Mouse (Mus musculus) urinary bladder, postnatal 4 days (tissue): ENCODE results near the gene Mrps22.
A peak's percentile ranks its signal among the peaks of the same experiment; 100 is the strongest.

Experiments used
- DNase-seq, 2 experiments: peaks; one replicate each; pipeline ENCODE4 v3.0.0; 2021 to 2022; ENCODE audit warnings: low spot score in 2 of 2

Gene Mrps22

DNA sequence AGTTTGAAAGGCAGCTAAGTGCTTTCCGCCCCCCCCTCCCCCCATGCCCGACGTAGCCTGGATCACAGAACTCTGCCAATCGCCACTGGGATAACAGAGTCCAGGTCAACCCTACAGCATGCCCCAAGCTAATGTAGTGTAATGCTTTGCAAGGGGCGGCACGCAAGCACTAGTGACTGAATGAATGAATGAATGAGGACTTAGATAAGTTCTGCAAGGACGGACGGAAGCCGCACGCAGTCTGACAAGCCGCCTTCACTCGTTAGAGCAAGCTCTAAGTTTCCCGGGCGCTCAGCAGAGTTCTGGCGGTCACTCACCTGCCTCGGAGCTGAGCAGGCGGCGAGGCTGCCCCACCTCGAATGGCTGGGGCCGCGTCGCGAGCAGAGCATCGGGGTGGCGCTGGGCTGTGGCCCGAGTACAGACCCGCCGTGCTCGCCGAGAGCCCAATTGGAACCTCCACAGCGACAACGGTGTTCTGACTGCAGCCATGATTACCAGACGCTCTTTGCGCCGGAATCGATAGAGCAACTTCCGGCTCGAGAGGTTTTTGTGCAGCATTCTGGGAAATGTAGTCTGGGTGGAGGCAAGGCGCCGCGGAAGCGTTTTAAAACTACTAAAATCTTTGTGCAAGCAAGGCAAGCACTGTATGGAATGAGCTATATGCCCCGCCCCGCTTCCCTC is at the start of gene Mrps22:
Mrps22 (minus strand) TSS at position 505 of the 681 bp plus-strand sequence.
- DNase-seq: peak in 1 of 2 experiments; percentile 70

DNA sequence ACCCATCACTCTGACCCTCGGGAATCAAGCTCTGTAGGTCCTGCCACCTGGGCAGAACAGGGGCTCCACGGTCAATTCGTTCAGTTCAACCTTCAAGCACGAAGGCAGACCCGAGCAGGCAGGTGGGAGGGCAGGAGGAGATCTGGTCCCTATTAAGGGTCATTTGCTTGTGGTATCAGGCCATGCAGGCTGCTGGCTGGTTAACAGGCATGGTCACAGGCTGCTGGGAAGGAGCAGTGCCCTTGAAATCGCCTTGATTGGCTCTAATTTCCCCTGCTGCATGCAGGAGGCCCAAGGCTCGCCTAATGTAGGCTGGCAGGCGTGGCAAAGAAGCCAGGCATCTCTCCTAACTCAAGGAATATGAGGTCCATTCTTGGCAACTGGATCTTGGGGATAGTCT is 49.1 kb upstream of the Mrps22 start:
- no peak for DNase-seq

DNA sequence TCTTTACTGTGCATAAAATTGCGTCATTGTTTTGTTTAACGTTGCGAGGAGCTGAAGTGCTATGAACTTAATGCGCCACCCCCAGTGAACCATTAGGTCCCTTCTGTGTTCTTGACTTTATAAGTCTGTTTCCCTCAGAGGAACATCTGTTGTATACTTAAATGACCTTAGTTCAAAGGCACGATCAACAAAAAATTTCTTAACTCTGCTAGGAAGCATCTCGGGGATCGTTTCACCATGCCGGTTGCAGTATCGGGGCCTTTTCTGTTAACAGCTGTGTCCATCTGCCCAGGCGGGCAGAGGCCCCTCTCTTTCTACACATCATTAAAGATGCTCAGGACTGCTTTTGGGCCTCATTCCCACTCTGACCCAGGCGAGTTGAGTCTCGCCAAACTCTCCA is 46.0 kb upstream of the Mrps22 start:
- no peak for DNase-seq

DNA sequence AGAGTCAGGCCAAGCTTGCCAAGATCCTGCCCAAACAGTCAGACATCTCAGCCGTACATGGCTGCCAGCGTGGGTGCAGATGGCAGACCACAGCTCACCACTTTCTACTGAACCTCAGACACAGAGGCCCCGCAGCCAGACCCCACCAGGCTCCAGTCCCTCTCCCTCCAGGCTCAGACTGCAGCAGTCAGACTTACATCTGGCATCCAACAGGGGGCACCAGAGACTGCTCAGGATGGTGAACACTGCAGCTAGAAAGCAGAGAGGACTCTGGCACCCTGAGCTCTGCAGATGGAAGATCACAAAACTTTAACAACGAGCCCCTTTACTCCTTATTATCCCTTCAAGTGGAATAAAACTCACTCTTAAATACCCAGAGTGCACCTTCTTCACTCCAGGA is 44.3 kb upstream of the Mrps22 start:
- DNase-seq: peak; percentile 66 to 77

DNA sequence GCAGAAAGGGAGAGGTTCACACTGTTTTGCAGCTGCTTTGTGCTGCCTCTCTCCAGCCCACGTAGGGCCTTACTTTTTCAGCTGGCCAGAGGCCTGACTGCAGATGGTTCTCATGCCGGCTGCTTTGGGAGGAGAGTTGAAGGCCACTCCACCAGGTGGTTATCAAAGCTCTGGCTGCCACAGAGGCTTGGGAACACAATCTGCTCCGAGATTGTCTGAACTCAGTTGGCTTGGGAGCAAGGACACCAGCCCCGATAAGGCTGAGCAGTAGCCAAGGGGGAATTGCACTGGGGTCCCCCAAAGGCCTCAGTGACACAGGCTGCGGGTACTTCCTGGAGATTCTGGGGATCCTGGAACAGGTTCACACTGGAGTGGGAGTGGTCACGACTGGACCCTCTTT is 40.7 kb upstream of the Mrps22 start:
- DNase-seq: peak in 1 of 2 experiments; percentile 49

DNA sequence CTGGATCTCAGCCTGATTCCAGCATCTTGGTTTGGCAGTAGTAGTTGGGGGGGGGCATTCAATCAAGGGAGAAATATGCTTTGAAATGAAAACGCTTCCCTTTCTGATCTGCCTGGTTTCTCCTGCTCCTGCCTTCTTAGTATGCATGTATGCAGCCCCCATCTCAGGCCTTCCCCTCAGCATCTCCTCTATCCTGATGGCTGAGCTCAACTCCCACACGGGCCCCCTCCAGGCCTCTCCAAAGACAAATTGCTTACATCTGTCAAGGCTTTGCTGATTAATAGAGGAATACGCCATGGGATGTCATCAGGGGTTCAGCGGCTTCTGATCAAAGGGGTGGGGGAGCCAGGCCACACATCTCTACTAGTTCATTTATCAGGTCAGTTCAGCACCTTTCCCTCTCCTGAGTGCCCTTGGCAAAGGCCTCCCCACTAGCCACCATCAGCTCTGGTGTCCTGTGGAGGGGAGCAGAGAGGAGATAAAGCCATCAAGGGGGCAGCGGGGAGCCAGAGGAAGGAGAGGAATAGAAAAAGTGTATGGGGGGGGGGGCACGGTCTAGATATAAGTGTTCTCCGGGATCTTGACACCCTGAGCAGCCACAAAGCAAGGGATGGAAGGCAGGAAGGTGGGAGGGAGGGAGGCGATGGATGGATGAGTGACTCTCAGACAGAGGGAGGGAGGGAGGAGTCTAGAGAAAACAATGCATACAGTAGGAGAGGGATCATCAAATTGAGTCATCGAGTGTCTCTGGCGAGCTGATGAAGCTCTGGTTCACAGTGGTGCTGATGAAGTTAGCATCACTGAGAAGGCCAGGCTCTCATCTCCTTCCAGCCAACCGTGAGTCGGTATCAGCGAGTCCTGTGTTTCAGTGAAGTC is 32.1 kb upstream of the Mrps22 start:
- DNase-seq: no peak

DNA sequence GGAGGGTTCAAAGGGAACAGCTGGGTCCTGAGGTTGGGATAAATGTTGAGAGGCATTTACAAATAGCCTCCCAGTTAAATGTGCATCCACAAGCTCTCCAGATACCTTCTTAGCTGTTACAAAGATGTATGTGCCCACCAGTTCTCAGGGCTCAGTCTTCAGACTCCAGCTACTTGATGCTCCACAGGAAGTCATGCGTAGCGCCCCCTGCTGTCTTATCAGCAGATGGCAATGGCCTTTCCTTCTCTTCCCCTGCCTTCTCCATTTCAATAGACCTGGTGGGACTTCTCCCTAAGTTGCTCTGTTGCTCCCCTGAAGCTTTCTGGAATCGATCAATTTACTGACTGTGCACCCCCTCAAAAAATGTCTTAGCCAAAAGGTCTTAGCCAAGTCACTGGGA is 27.0 kb upstream of the Mrps22 start:
- no peak for DNase-seq

DNA sequence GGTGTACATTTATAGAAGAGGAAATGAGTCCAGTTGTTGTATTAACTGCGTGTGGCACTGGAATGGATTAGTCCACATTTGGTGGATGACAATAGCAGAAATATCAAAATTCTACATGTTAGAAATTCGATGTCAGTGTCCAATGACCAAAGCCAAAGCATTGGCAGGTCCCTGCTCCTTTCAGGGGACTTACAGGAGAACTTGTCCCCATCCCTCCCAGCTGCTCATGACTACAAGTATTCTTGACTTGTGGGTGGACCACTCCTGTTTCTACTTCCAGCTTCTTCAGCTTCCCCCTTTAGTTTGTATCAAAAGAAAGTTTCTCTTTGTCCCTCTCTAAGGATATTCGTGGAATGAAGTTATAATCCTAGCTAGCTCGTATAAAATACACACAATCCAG is 3.4 kb upstream of the Mrps22 start:
- DNase-seq: no peak

DNA sequence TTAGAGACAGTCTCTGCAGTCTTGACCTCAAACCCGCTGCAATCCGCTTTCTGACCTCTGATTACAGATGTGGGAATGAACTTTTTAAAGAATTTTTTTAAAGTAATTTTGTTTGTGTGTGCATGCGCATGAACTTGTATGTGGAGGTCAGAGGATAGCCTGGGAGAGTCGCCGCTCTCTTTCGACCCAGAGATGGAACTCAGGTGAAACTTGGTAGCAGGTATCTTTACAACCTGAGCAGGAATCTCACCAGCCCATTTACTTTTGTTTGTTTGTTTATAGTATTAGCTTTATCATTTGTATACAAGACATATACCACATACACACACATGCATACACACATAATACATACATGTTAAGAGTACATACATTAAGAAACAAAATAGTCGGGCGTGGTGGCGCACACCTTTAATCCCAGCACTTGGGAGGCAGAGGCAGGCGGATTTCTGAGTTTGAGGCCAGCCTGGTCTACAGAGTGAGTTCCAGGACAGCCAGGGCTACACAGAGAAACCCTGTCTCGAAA is 438 bp upstream of the Mrps22 start:
- DNase-seq: no peak

DNA sequence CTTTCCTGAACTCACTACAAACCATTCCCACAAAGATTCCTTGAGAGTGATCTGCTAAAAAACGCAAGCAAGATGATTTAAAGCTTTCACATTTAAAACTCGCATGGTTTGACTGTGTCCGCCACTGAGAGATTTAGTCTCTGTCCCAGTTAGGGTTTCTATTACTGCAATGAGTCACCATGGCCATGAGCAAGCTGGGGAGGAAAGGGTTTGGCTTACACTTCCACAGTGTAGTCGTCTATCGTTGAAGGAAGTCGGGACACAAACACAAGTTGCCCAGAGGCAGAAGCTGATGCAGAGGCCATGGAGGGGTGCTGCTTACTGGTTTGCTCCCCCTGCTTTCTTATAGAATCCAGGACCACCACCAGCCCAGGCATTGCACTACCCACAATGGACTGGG is 1.4 kb downstream of the Mrps22 start:
- no peak for DNase-seq

DNA sequence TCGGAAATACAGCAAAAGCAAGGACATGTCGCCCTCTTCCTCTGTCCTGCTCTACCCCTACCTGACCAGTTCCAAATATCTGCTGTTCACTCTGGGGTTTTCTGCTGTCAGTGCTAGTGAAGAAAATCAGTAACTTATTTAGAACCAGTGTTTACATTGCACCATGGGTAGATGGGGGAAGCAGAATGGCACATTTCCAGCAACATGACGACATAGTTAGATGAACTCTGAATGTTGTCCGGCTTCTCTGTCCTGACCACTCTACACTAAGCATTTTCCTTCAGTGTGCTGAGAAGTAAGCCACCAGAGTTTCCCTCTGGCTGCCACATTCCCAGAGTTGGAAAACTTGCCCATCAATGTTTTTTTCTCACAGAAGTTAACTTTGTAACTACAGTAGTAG is 17.6 kb downstream of the Mrps22 start:
- DNase-seq: no peak

DNA sequence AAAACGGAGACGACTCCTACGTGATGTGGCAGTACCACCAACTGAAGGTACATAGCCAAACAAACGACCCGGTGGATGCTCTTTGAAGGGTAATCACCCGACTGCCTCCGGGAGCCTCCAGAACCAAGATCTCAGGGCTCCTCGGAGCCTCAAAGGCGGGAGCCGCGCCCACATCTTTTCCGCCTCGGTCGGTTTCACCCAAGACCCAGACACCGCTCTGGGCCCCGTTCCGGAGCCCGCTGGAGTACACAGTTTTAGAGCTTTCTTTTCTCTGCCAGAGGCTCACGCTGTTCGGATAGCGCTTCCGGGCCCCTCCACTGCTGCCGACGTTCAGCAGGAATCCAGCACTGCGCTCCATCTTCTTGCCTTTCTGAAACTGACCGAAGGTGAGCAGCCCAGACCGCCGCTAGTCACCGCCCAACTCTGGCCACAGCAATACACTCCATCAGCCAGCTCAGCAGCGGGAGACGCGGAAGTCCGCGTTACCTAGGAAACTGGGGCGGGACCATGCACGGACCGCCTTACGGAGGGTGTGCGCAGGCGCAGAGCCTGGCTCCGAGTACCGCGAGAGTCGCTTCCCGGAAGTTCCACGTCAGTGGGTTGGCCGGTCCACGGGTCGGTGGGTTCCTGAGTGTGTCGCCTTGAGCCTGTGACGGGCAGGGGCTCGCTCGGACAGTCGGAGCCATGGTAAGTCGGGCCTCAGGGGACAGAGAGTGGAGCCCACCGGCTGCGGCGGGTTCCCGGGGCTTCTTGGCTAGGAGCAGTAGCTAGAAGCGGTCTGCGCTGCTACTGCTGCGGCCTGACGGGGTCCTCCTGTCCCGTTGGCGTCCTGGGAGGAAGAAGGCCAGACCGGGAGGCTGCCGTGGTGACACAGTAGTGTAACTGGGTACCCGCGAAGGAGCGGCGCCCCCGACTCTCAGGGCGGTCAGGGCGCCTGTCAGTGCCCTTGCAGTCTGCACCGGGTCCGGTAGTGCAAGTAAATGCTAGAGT is 38.0 kb downstream of the Mrps22 start, which contains the start of gene Copb2:
Copb2 (plus strand) TSS at position 585 of the 990 bp plus-strand sequence.
- DNase-seq: peak; percentile 99

DNA sequence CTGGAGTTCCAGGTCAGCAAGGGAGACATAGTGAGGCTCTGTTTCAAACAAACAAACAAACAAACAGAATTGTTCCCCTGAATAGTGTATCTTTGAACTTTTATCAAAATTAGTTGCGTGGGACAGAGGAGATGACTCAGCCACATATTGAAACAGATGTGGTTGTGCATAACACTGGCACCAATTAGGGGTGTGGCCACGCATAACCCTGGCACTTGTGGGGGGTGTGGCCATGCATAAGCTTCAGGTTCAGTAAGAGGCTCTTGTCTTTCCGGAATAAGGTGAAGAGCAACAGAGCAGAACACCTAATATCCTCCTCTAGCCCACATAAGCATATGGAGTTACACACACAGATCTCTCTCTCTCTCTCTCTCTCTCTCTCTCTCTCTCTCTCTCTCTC is 57.4 kb downstream of the Mrps22 start:
- no peak for DNase-seq
